Mouse (Mus musculus) embryo, embryonic 9.5 days (tissue): ENCODE measurements around the gene Slc38a1.

ENCODE experiments used
- DNase-seq: peaks from one replicate; pipeline ENCODE4 v3.0.0-alpha.2; 2017; ENCODE audit errors: extremely low spot score

Slc38a1 gene

DNA sequence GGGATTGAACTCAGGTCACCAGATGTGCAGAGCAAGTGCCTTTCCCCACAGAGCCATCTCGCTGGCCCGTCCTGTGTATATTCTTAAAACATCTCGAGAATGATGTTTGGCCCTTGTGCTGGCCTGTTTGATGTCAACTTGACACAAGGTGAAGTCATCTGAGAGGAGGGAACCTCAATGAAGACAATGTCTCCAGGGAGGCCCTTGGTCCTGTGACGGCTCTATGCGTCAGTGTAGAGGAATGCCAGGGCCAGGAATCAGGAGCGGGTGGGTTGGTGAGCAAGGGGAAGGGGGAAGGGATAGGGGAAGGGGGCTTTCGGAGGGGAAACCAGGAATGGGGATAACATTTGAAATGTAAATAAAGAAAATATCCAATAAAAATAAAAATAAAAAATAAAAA lies 25.2 kb downstream of the Slc38a1 start:
- no peak for DNase-seq

DNA sequence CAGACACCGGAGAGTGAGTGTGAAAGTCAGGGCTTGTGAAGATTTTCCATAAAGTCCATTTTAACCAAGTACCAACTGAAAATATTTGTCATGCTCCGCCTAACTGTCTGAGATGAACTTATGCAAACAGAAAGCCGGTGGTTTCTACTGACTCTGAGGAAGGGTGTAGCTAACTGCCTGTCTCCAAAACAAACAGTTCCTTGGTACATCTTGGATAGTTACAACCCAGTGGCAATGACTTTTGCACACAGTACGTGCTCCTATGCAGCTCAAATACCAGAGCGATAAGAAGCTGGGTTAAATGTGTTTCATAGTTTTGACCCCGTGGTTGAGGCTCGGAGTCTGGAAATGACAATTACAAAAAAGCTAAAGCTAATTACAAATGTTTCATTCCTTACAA lies 34.0 kb downstream of the Slc38a1 start:
- DNase-seq, result no peak

DNA sequence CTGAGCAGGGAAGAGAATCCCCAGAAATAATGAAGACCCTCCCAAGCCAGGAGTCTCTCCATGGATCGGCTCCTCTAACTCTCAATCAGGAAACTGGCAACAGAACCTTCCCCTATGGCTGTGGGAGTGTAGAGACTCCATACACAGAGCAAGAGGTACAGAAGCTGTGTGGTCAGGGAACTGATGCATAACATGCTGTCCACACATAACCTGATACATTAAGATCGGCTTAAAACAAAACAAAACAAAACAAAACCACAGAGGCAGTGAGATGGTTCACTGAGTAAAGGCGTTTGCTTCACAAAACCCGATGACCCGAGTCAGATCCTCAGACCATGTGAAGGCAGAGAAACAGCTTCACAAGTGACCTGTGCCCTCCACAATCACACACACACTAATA lies 35.3 kb downstream of the Slc38a1 start:
- DNase-seq, result no peak

DNA sequence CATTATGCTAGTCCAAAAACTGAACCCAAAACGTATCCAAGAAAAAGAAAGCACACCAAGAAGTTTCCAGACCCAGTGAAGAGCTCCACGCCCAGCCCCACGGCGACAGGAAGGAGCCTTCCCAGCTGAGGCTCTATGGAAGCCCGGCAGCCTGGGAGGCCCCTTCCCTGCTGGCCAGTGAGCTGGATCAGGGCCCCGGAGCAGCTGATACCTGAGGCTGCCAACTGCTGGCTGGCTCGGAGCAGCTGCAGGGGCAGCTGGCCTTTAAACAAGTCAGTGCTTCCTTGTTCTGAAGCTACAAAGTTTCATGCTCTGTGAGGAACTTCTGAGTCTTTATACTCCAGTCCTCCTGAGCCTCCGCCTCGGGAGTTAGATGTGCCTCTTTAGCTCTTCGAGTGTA lies 38.4 kb downstream of the Slc38a1 start:
- no peak for DNase-seq

DNA sequence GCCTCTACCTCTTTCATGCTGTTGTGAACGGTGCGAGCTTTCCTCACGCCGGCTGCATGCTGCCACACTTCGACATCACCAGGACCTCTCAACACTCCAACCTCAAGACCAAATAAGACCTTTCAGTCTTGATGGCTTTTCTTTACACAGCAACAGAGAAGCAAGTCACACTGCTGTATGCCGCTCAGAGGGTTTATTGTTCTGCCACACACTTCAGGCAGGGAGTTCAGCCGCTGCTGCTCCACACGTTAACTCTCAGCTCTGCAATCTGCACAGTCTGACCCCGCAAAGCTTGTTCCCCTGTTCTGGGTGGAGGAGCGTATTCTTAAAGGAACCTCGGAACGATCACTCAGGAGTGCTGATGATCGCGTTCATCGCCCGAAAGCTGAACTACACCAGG lies 40.7 kb downstream of the Slc38a1 start:
- DNase-seq, result no peak

DNA sequence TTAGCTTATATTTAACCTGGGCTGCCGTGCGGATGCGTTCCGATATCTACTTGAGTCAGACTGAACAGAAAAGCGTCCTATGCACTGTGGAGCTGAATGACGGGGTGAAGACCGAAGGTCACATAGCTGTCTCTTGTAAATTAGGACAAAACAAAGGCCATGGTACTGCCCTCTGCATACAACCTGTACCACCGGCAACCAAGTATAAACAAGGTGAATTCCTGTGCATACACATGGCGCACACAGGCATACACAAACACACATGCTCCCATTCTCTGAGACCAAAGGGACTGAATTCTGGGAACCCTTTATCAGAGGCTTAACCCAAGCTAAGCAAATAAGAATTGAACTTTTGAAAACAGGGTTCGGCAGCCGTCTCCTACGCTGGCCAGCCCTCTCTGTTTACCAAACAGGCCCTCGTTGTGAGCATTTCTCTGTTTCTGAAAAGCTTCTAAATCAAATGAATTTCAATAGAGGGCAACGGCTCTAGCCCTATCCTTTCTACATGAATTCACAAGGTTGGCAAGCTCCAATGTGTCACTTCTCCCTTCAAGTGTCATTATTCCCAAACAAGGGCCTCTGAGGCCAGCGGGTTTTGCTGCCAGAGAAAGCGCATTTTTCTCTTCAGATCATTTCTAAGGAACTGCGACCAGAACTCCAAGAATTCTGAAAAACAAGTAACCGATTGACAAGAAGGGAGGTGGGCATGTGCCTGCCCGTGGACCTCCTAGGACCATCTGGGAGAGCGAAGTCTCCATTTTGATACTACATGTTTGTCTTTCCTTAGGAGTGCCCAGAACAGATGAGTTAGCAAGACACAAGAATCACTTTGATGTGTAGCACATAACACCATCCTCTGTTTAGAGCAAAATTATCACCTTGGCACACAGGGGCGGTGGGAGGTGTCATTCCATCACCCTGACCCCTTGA lies 42.6 kb downstream of the Slc38a1 start:
- DNase-seq, result no peak

DNA sequence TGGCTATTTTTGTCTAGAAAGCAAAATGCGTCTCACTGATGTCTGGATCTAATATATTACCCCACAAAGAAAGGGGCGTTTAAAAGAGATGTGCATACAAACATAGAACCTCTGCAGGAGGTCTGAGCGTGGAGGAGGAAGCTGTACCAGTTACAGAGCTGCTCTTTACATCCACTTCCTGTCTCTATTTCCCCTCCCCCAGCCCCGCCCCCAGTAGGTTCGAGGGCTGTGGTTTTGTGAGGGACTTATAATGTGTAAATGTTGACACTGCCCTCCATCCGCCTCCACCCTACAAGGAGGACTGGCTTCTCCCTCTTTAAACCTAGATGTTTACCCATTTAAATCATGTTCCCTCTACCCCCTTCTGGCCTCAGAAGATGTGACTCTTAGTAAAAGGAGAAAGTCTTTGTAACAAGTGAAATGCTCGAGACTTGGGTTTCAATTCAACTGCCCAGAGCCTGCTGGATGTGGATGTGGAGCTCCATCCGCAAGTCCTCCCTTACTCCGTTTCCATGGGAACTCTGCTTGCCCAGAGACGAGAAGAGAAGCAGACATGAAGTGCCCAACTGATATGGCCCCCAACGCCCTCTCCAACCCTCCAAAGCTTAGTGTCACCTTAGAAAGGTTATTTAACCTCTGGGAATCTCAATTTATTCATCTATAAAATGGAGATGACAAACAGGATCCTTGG lies 43.7 kb downstream of the Slc38a1 start:
- DNase-seq, result no peak

DNA sequence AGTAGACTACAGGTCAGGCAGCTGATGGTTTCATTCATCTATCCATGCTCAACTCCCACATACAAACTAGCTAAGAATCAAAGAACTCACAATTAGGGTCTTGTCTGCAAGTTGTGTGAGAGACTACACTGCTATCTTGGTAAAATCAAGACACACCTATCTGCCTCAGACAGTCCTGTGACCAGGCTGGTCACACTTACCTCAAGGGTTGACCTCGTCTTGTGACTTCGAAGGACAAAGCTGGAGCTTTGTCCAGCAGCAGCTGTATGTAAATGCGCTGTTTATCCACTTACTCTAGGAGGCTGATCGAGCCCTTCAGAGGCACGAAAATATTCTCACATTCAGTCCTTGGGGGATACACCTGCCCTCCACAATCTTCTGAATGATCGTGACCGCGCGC lies 45.6 kb downstream of the Slc38a1 start:
- no peak for DNase-seq

DNA sequence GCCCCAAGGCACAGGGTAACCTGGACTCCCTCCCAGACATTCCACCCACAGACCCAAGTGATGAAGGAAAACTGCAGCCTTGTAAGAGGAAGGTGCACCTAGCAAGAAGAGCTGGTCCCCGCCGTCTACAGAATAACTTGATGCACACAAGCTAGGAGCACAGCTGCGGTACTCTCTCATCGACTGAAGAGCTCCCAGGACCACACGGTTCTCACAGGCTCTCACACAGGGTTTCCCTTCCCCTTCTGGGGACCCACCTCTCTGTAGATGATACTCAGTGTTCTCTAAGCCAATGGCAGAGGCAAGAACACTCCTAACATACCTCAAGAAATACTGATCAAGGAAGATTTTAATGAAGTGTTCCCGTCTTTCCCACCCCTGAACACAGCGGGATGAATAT lies 48.4 kb downstream of the Slc38a1 start:
- DNase-seq, result no peak

DNA sequence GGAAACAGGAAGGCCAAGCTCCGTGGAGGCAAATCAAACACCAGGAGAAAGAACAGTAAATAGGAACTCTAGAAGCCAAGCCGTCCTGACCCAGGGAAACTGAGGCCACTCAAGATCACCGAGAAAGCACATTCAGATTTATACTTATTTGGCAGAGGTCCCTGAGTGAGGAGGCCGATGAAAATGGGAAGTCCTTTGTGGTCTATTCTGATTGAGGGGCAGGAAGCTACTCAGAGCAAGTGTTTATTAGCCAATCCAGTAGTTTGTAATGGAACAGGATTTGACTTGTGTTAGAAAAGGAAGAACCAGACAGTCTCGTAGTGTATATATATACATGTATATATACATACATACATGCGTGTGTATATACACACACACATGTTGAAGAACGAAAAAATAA lies 48.8 kb downstream of the Slc38a1 start:
- DNase-seq, result no peak

DNA sequence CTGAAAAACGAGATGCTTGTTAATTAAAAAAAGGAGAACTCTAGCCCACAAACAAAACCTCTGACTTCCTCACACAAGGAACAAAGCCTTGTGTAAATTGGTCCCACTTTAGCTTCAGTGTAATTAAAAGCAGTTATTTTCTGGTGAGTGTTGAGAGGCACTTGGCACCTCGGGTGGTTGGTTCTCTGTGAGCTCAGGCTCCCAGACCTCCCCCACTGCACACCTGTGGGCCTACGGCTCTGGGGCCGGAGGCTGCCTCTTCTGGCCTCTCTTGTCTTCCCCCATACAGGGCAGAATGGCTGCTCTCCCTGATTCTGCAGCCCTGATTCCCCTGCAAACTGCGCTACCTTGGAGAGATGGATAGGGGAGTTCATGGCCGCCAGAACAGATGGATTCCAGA lies 49.3 kb downstream of the Slc38a1 start:
- no peak for DNase-seq

DNA sequence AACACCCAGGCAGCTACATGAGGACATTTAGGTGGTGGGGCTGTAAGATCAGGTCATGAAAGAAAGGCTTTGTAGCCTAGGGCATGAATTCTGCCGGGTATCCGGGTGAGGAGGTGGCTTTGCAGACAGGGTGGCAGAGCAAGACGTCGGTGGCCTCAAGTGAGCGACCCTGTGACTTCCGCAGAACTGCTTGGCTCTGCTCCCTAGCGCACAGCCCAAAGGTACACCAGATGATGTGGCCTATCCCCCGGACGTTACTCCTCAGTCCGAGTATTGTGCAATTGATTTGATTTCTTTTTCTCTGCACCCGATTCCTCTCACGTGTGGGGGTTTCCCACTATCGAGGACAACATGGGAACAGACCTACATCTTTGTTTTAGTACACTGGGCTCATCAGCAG lies 49.7 kb downstream of the Slc38a1 start:
- no peak for DNase-seq

DNA sequence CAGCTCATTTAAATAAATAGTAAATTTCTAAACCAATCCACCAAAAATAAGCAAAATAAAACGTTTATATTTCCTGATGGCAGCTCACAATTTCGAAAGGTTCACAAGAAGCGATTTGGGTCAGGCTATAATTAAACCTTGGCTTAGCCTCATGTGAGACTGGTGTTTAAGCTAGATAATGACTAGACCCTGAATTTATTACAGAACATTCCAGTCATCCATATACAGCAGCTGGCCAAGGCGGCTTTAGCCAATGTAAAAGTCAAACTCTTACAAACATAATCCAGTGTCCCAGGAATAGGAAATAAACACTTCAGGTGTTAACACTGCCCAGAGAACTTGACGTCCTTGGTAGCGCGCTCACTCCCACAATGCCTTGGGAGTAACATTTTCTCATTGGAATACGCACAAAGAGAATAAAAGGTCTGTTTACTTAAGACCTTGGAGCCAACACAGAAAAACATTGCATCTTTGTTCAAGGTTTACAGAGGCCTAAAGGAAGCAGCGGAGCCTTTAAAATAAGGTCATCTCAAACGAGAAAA lies 50.8 kb downstream of the Slc38a1 start:
- no peak for DNase-seq

DNA sequence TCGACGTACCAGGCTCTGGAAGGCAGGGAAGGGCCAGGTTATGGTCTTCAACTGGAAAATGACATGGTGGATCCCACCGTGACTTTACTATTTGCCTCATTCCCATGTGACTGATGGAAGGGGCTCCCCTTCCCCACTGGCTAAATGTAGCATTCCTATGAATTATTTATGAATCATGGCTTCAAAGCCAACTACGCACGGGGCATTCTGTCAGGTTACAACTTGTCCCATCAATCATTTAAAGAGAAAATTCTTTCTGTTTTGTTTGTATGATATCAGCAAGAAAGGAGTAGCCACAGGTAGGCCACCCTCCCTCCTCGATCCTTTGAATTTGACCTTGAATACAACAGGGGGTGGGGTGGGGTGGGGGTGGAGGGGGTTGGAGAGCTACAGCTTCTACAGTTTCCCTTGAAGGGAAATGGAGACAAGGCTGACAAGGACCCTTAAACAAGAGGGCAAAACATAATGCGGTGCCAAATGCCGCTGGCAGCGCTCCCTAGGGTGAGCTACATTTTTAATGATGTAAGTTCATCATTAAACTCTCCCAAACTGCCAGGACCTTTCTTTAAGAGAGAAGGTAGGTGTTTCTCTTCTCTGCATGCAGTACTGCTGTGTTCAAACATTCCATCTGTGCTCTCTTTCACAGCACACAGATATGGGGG lies 53.6 kb downstream of the Slc38a1 start:
- DNase-seq, result no peak

DNA sequence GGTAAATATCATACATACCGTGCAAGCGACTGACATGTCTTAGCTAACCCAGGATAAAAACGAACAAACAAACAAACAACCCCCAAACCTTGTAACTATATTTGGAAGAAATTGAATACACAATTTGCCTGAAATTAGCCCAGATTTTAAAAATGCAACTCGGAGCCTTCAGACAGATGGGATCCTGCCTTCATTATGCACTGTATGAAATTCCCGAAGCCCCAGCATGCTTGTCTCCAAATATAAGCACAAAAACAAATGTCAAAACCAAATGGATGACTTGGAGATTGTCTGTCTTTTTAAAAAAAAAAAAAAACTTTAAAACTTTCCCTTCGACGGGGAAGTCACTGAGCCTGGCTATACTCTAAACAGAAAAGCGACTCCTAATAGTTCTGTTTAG lies 54.7 kb downstream of the Slc38a1 start:
- no peak for DNase-seq

DNA sequence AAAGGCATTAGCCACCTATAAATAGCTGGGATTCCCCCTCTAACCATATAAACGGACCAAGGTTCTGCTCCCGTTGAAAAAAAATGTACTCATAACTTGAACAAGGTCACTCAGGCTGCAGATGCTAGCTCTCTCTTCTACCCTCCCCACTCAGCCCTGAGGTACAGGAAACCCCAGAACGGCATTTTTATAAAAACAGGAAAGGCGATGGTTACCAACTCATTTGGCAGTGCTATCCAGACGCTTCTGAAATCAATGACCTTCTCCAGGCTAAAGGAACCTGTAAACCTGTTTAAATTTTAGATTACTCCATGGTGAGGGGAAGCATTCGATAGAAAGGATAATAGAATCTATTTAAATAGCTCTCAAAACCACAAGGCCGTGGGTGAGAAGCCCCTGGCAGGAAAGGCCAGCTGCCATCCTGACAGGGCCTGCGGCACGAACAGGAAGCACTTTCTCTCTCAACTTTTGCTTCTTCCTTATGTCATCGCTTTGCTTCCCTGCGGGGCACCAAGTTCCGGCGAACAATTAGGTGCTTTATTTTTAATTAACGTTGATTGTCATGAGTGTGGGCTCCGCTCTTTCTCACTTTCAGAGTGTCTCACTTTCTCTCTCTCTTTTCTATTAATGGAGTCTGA lies 59.2 kb downstream of the Slc38a1 start:
- no peak for DNase-seq

DNA sequence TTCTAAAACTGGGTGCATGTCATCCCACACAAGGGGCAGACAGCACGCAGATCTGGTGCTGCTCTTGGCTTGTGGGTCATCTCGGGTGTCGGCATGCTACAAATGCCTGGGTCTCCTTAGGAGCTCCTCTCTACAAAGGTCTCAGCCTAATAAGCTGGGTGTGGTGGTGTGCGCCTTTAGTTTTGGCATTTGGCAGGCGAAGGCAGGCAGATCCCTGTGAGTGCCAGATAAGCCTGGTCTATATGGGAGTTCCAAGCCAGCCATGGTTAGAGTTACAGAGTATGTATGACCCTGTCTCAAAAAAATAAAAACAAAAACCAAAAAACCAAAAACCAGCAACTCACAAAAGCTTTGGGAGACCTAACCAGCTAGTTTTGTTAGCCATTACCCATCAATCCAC lies 65.7 kb downstream of the Slc38a1 start:
- no peak for DNase-seq

DNA sequence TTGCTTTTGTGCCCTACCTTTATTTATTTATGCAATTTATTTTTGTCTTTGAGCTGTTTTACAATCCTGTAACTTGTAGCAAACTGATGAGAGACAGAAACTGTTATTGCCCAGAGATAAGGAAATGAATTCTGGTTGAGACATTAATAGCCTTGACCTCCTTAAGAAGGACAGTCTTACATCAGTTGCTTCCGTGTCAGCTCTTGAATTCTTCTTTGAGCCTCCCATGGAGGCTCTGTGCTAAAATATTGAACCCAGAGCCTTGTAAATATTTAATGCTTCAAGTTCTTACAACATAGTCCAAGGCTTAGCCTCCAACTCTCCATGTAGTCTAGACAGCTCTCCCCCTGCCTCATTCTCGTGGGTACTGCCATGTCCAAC lies 73.7 kb downstream of the Slc38a1 start:
- DNase-seq, result no peak

DNA sequence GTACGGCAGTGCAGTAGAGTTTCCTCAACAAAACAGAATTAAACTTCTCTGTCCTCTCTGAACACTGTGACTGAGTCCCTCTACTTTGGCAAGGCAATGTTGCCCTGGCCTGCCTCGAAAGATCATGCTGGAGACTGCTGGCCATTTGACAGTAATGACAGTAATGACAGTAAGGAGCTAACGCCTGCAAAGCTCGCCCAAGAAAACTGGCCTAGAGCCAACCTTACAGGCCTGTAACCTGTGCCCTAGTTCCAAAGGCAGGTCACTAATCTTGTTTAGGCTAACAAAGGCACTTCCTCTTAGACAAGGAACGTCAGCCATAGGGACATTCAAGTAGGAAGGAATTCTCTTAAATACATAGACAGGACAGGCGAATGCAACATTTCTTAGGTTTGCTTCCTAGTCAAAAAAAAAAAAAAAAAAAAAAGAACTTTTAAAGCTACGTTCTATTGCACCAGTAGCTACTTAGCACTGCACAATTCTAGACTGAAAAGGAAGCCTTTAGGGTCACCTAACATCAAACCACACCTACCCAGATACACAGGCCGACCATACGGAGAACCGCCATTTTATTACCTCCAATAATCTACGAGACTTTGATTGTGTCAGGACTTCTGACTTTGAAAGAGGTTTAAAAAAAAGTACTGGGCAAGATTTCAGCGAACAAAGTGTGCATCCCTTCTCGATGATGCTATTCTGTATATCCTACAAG lies 74.3 kb downstream of the Slc38a1 start:
- DNase-seq, result no peak

DNA sequence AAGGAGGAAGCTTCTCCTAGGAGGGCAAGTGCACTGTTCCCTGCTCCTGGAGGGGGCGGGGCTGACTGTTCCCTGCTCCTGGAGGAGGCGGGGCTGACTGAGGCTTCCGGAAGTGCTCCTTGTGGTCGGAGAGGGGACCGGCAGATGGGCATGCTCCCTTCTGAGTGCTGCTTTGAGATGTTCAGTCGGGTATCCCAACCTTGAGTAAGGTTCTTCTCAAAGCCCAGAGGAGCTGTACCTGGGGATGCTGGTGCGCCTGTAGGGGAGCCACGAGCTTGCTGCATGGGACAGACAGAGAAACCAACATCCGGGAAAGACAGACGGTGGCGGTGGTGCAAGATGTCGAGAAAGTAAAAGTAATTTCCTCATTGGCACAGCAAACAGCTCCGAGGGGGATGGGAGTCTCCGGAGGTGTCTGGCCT lies 75.9 kb downstream of the Slc38a1 start:
- DNase-seq, result peak; percentile 74

DNA sequence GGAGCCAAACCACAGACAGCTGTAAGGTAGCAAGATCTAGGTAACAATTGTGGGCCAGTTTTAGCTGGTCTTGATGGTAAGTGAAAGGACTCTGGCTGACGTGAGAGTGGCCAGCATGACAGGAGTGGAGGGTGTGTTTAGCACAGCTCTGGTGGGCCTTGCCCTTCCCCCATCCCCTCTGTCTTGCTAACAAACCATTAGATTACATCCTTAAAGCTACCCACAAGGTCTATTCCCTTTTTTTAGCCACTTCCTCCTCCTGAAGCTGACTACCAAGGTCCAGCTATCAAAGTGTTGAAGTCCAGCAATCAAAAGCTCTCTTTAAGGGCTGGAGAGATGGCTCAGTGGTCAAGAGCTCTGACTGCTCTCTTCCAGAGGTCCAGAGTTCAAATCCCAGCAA lies 78.9 kb downstream of the Slc38a1 start:
- no peak for DNase-seq
